Mouse (Mus musculus) testis, postnatal 10 days (tissue): ENCODE results near the gene Socs7.

Source experiments
- DNase-seq: peaks from one replicate; pipeline ENCODE4 v3.0.0; 2021; ENCODE audit warnings: low spot score

Socs7 gene

GRCm38 (mm10) chr11:97389127-97389526 is 26.8 kb downstream of the Socs7 start:
- DNase-seq = no peak

- no peak for DNase-seq
Measured at GRCm38 (mm10) chr11:97393658-97394057, 31.3 kb downstream of the Socs7 start.

GRCm38 (mm10) chr11:97394146-97394545 is 31.8 kb downstream of the Socs7 start:
- DNase-seq = no peak

- no peak for DNase-seq
Measured at GRCm38 (mm10) chr11:97398506-97398905, 36.2 kb downstream of the Socs7 start.

- peak; percentile 90 for DNase-seq
Measured at GRCm38 (mm10) chr11:97399958-97400710, 37.8 kb downstream of the Socs7 start.

- DNase-seq = no peak
Measured at GRCm38 (mm10) chr11:97401082-97401481, 38.7 kb downstream of the Socs7 start.

GRCm38 (mm10) chr11:97401686-97402435 is 39.5 kb downstream of the Socs7 start:
- DNase-seq = no peak

- no peak for DNase-seq
Measured at GRCm38 (mm10) chr11:97402746-97403145, 40.4 kb downstream of the Socs7 start.

DNA sequence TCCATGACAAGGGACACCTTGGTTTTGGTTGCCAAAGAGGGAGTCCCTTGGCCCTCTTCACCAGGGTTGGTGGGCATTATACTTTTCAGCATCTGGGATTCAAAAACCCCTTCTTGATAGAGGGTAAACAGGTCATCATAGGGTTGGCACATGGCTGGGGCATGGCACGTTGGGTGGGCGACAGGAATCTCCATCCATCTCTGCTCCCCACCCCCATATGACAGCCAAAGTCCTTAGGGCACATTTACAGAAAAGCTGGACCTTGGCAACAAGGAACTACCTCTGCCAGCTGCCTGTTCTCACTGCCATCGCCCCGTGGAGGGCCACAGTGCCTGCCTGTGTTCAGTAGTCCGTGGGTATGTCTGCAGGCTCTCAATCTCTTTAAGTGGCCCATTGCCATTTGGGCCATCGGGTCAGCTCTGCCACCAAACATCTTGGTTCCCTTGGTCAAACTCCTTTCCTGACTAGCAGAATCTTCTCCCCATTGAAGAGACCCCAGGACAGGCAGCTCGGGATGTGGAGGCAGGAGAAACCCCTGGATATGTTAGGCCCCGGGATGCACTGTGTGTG is 41.3 kb downstream of the Socs7 start:
- DNase-seq = no peak

GRCm38 (mm10) chr11:97404184-97404760 is 41.9 kb downstream of the Socs7 start:
- DNase-seq = peak; percentile 83

DNA sequence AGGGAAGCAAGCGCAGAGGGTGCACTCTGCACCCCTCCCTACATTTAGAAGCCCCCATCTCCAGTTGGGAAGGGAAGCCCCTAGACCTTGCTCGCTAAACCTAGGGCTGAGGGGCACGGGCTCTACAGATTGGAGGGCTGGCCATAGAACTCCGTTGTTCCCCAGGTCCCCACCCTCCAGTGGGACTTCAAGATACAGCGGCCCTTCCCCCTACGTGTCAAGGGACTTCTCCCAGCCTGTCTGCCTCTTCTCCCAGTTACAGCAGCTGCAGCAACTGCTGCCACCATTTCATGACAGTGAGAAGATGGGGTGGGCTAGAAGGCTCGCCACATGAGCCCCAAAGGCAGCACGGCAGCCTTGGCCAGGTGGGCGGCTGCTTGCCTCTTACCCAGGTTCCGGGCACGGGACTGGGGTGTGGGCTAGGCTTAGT is 42.4 kb downstream of the Socs7 start:
- no peak for DNase-seq

DNA sequence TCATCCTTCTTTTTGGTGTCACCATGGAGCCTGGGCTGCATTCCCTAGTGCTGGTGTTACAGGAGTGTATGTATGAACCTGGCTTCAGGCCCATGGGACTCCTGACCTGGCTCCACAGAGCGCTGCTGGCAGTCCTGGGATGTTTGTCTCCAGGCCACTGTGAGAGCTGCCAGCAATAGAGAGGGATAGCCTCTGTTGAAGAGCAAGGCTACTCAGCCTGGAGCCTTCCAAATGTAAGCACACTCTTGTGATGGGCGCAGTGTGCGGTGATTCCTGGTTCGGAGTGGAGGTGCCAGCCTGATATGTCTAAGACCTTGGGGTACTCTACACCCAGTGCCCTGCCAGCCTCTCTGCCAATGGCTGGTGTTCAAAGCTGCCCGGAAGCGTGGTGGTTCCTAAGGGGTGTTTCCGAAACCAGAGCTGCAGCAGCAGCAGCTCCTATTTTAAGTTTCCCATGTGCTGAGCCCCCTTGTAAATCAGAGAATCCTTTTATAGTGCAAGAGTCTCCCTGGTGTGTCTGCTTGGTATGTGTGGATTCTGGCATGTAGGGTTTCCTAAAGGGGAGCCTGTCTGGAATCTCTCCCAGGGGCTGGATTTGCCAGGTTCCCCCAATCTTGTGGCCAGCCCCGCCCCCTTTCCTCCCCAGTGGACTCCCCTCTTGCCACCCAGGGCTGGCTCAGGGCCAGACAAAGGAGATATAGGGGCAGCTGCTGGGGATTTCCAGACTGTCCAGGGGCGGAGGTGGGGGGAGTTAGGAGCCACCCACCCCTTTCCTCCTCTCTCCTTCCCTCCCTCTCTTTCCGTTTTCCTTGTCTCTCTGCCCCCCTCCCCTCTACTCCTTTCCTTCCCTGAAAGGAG is 44.0 kb downstream of the Socs7 start:
- peak; percentile 79 for DNase-seq

- DNase-seq = no peak
Measured at GRCm38 (mm10) chr11:97407456-97407855, 45.1 kb downstream of the Socs7 start.

DNA sequence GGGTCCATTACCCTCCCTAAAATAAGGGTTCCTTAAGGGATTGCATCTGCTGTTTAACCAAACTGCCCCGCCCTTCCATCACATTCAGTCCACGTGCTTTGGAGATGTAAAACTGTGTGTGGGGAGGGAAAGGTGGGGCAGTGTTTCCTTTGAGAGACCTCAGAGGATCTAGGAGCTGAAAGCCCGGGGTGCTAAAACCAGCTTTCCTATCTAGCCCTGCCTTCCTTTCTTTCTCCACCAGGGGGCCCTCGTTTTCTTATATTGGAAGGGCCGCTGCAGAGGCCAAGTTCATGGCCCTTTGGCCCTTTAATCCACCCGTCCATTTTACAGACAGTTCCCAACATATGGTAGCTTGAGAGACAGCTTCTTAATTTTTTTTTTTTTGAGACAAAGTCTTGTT is 45.8 kb downstream of the Socs7 start:
- DNase-seq = peak; percentile 88

DNA sequence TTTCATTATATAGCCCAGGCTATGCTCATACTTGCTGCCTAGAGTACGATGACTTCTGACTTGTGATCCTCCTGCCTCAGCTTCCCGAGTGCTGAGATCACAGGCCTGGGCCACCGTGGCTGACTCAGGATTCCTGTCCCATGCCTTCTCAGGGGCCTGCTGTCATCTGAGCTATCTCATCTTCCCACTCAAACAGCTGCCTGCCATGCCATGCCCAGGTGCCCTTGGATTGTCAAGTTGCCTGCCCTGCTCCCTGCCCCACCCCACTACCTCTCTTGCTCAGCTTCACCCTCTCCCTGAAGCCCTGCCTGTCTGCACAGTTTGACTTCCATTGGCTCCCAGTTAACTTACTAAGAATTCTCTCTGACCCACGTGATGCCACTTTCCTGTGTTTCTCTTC is 48.6 kb downstream of the Socs7 start:
- DNase-seq = no peak

DNA sequence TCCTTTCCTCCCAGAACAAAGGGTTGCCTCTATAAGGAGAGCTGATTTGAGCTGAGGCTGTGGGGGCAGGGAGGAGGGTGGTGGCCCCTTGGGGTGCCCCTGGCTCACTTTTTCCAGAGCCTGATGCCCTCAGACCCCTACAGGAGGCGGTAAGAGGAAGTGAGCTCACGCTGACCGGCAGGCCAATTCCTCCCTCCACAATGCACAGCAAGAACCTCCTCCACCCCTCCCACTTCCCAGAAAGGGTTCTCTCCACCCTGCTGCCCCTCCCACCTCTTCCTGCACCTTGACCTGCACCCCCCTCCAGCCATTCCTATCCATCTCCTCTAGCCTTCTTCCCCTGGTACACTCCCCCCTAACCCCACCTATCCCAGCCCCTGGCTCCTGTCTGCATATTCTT is 49.8 kb downstream of the Socs7 start:
- no peak for DNase-seq

DNA sequence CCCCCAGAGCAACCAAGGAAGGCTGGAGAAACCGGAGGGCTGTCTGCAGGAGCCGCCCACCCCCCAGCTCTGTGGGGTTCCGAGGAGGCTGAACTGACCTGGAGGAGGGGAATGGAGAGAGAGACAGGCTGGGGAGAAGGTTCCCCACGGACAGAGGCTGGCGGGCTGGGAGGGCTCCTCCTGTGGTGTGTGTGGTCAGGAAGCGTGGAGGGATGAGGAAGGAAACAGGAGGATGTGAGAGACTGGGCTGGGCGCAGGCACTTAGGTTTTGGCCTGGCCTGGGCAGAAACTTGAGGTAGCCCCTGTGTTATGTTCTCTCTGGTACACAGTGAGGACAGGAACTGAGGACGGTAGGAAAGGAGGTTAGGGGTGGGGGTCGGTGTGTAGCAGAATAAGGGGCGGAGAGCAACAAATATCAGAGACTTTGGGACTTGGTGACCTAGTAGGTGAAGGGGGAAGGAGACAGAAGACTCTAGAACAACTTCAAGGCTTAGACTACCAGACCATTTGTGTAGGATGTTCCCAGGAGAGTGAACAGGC is 50.5 kb downstream of the Socs7 start:
- DNase-seq = no peak

DNA sequence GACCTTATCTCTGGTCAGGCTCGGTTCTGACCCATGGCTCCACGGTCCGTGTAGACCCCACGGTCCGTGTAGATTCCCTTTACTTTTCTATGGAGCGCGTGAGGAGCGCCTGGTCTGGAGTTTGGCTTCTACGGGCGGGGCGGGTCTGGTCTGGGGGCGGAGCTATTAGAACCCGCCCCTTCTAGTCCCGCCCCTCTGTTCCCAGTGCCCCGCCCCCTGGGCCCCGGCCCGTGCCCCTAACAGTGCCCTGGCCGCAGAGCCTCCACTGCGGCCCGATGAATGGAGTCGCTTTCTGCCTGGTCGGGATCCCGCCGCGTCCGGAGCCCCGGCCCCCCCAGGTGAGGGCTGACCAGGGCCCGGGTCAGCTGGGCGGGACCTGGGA is 53.0 kb downstream of the Socs7 start, which contains the start of gene Arhgap23:
Arhgap23 (plus strand) TSS at position 204 of the 382 bp plus-strand sequence.
- peak; percentile 92 for DNase-seq

GRCm38 (mm10) chr11:97415712-97416636 is 53.6 kb downstream of the Socs7 start:
- peak; percentile 81 for DNase-seq

DNA sequence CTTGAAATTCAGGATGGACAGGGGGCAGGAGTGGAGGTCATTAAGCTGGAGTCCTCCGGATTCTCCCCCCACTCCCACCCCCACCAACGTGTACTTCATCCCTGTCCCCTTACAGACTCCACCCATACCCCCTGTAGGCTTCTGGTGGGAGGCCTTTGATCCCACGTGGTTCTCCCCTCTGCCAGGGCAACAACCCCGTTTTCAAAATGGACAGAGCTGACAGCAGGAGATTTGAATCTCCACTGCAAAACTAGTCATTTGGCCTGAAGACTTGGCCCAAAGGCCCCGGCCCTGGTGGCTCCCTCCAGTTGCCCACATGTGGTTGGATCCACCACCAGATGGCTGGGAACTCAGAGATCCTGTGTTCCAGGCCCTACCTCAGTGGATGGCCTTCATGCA is 54.3 kb downstream of the Socs7 start:
- DNase-seq = no peak
